Mouse (Mus musculus): ENCODE measurements around the gene Tmem53.

DNA sequence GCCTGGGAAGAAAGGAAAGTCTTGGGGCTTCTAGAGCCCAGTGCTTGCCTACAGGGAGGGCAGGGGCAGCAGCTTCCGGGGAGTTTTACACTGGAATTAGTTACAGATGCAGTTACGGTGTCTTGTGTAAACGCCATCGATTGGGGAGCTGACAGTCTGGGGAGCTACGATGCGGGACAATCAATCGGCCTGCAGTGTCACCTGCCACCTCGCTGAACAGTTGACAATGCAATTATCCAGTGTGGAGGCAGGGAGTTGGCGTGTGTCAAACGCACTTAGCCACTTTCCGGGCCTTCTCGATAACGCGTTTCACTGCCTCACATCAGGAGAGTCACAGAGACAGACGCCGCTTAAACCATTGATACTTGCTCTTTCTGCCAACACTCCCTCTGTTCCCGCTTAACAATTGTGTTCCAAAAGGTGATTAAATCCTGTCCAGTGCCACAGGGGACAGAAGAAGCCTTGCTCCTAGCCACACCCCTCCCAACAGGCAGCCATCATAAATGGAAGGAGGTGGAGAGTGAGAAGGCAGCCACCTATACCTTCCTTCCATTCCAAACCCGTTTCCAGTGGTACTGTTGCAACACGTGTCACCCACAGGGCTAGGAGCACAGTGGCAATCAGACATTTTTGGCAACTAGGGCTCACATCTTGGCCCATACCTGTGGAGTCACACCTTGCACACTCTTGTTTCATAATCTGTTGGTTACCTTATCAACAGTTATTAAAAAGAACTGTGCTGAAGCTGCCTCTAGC is 29.5 kb downstream of the Tmem53 start:
- TF ChIP-seq CTCF (IDR thresholded peaks at IDR 0.05; ENCODE audit: low read depth, low read length) (no peak), POLR2A (IDR thresholded peaks at IDR 0.05; ENCODE audit: extremely low read depth, insufficient read depth, low read length) (no peak)

Measured in liver, adult 2 months (tissue).